Mouse (Mus musculus): ENCODE data around the gene Fbxw2.
A peak's percentile ranks its signal among the peaks of the same experiment; 100 is the strongest.

DNA sequence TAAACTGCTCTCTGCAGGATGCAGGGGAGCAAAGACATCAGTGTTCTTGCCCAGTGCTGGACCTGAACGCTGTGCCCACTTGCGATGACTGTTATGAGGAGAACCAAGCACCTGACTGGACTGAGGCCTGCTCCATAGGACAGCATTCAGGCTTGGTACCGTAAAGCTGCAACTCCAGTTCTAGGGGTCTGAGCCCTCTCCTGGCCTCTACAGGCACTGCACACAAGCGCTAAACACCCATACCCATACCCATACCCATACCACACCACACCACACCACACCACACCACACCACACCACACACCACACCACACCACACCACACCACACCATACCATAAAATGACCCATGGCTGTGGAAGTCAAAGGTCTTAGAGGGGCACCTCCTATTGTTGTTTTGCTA lies 29.2 kb upstream of the Fbxw2 start:
- TF ChIP-seq CTCF (IDR thresholded peaks at IDR 0.05; ENCODE audit: low read depth) (peak; percentile 56; the same call in 1 of the 2 replicates), EP300 (IDR thresholded peaks at IDR 0.05; ENCODE audit: low read depth) (no peak)

Data from liver, embryonic 14.5 days (tissue).